Mouse (Mus musculus) intestine, embryonic 15.5 days (tissue): ENCODE results near the gene Fcf1. TPM values are rescaled to one million over a fixed set of nuclear protein-coding genes. Genes with fewer than 3 reads are reported as not detected.

Experiments
- ATAC-seq: fragments of 200-750 bp; cut with Nextera tagmentation; 2 replicates; pipeline ENCODE4 v1.8.0; 2017; ENCODE audit warnings: moderate TSS enrichment, moderate library complexity
- H3K27ac ChIP-seq: fragments of 300-500 bp; sonication (generic); 2 replicates; pipeline ENCODE4 v1.5.1; 2015; ENCODE audit warnings: mild to moderate bottlenecking, inconsistent platforms
- H3K27me3 ChIP-seq: fragments of 300-500 bp; sonication (generic); replicated peaks from 2 replicates; pipeline ENCODE4 v1.6.1; 2015; ENCODE audit warnings: inconsistent platforms
- H3K36me3 ChIP-seq: fragments of 300-500 bp; sonication (generic); 2 replicates; pipeline ENCODE4 v1.6.1; 2015; ENCODE audit warnings: inconsistent platforms
- H3K4me1 ChIP-seq: fragments of 300-500 bp; sonication (generic); replicated peaks from 2 replicates; pipeline ENCODE4 v1.6.1; 2015; ENCODE audit warnings: inconsistent platforms
- H3K4me2 ChIP-seq: fragments of 300-500 bp; sonication (generic); replicated peaks from 2 replicates; pipeline ENCODE4 v1.6.1; 2015; ENCODE audit warnings: mild to moderate bottlenecking, inconsistent platforms
- H3K4me3 ChIP-seq: fragments of 300-500 bp; sonication (generic); replicated peaks from 2 replicates; pipeline ENCODE4 v1.5.1; 2015; ENCODE audit warnings: inconsistent platforms
- H3K9ac ChIP-seq: fragments of 300-500 bp; sonication (generic); 2 replicates; pipeline ENCODE4 v1.6.1; 2015; ENCODE audit warnings: inconsistent platforms
- H3K9me3 ChIP-seq: fragments of 300-500 bp; sonication (generic); 2 replicates; pipeline ENCODE4 v1.6.1; 2016; ENCODE audit warnings: inconsistent platforms
- WGBS: fragments of 180-500 bp; shearing (Covaris S2); methylation state at CpG from one replicate; pipeline ENCODE4 v1.1.7; 2015; 5-methylcytosine and 5-hydroxymethylcytosine counted together
- polyA plus RNA-seq: library from polyadenylated mRNA; unstranded; fragments of >200 nt; fragmentation: Nextera tagmentation; extraction: Ambion mirVana; gene quantifications from 2 replicates; pipeline ENCODE4 v1.2.1, GENCODE M21; 2015

Gene Fcf1
- polyA plus RNA-seq, 1 experiment from 2014 or later = 134 TPM

DNA sequence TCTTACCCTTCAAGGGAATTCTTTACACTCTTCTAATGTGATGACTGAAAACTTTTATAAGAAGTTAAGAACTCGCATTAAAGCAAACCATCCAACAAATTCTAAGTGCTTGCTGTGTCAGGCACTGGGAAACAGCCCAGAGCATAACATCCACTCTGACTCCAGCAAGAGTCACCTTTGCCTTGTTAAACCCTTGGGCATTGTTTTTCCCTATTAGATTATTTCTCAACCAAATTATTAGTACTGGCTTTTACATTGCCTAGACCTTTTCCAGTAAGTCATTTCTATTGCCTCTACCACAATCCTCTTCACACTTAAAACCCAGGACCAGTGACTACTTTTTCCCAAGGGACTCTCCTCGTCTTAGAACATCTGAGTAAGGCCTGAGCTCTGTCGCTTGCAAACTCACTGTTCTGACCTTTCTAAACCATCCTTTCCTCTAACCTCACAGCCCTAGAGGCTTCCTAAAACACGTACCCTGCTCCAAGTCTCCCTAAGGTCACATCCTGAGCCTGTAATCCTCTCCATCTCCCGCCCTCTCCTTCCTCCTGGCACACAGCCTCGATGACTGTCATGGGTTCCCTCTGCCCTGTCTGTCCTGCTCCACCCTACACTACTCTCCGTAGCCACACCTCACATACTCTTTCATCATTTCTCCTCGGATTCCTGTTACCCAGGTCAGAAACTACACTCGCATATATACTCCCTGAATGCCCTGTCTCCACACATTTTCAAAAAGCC, 25.7 kb upstream of the Fcf1 start:
- ATAC-seq = no peak
- H3K4me1 ChIP-seq = no peaks in the 10 kb centered on the region
- no peaks in the 10 kb centered on the region for H3K9me3 ChIP-seq
- H3K9ac ChIP-seq = no peak overlapping the region
- H3K4me3 ChIP-seq = no peak overlapping the region
- H3K27me3 ChIP-seq = no peaks in the 10 kb centered on the region
- H3K36me3 ChIP-seq = no peaks in the 10 kb centered on the region; the same call in 1 of the 2 replicates
- 90% methylated on average over 9 of the region's 9 CpGs for WGBS
- H3K27ac ChIP-seq = no peak overlapping the region
- H3K4me2 ChIP-seq = no peak overlapping the region

DNA sequence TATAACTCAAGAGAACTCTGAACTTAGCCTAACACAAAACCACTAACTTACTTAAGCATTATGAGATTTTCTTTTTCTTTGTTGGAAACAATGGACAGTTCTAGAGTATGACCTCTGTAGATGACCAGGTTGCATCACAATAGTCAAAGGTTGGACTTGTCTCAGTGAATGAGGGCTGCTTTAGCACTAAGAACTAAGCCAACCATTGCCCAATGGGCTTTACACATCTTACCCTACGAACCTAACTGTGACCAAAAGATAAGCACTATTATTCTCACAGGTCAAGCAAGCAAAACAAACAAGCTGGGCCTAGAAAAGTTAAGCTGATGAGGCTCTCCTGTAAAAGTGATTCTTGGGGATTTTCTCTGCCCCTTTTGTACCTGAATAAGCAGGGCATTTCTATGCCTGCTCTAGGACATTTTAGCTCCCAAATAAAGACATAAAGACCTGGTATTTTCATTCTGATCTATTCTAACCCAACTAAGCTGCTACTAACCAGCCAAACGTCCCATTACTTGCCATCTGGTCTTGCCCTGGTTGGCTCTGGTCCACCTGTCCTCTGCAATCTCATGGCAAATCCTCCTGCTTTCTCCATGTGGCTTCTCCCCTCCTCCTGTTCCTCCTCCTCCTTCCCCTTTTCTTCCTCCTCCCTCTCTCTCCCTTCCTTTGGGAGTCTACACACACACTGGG, 22.7 kb upstream of the Fcf1 start:
- Histone ChIP-seq H3K4me1 (no peaks in the 10 kb centered on the region), H3K36me3 (no peaks in the 10 kb centered on the region), H3K9me3 (no peaks in the 10 kb centered on the region), H3K4me2 (no peak overlapping the region), H3K4me3 (no peak overlapping the region), H3K27ac (no peak overlapping the region), H3K9ac (no peak overlapping the region), H3K27me3 (no peaks in the 10 kb centered on the region)
- 65% methylated on average over 2 of the region's 2 CpGs for WGBS
- no peak for ATAC-seq

DNA sequence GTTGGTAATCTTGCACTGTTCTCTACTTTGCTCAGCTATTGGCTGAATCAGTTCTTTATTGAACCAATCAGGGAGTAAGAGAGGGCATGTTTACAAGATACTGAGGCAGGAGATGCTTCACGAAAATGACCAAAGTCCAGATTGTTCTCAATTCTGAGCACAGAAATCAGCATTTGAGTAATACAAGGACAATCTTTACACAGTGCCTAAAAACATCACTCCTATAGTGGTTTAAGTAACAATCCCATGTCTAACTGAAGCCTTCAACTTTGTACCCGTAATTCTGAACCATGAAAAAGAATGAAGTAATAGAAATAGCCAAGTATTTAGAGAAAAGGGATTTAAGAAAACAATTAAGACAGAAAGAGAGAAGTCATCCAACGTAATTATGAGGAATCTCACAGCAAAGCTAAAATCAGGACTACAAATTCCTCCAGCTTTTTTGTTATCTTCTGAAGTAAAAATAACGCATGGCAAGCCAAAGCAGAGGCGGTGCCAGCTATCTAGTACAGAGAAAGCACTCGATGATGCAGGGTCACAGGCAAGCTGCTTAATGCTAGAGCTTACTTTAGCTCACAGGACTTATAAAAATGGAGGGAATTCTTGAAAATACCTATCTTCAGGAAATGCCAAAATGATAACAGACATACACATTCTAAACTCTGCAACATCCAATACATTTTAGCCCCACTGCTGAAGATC, 22.0 kb upstream of the Fcf1 start:
- H3K9me3 ChIP-seq = no peaks in the 10 kb centered on the region
- 92% methylated on average over 6 of the region's 6 CpGs for WGBS
- no peaks in the 10 kb centered on the region for H3K27me3 ChIP-seq
- H3K4me3 ChIP-seq = no peak overlapping the region
- H3K4me1 ChIP-seq = no peaks in the 10 kb centered on the region
- no peak for ATAC-seq
- no peak overlapping the region for H3K4me2 ChIP-seq
- H3K27ac ChIP-seq = no peak overlapping the region
- no peak overlapping the region for H3K9ac ChIP-seq
- H3K36me3 ChIP-seq = no peaks in the 10 kb centered on the region

DNA sequence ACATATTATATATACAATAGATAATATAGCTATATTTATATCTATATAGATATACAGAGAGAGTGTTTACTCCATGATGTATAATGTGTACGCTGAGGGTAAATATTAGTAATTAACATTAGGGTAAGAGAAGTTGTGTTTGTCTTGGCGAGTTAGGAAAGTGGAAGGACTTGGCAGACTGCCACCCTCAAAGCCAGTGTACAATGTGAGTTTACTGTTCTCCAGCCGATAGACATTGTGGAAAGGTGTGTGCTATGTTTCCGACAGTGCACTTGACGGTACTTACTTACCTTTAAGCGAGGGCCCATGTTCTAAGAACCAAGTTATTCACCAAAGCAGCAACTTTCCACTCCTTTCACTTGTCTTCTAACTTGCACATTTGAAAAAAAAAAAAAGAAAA, 19.9 kb upstream of the Fcf1 start:
- Histone ChIP-seq H3K9ac (no peak overlapping the region), H3K4me1 (no peaks in the 10 kb centered on the region), H3K9me3 (no peaks in the 10 kb centered on the region), H3K27ac (no peak overlapping the region), H3K27me3 (no peaks in the 10 kb centered on the region), H3K4me2 (no peak overlapping the region), H3K4me3 (no peak overlapping the region), H3K36me3 (no peaks in the 10 kb centered on the region)
- ATAC-seq = no peak
- WGBS = 73% methylated on average over 6 of the region's 6 CpGs

DNA sequence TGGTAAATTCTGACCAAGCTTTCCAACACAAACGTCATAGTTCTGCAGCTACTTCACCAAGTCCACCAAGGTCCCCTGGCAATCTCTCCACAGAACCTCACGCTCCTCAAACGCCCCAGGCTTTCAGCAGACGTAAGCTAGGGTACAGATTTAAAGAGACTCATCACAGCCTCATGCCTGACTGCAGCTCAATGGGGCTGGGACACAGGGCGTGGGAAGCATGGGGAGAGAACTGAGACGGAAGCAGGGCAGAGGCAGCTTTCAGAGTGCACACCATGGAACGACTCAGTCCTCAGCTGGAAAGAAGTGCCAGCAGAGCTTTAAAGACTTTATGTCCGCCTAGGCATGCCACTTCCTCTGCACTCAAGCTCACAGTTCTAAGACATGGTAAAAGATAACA, 19.2 kb upstream of the Fcf1 start:
- WGBS = 77% methylated on average over 8 of the region's 8 CpGs
- H3K27ac ChIP-seq = no peak overlapping the region
- H3K4me1 ChIP-seq = no peaks in the 10 kb centered on the region
- no peak overlapping the region for H3K4me2 ChIP-seq
- H3K9me3 ChIP-seq = no peaks in the 10 kb centered on the region
- no peaks in the 10 kb centered on the region for H3K36me3 ChIP-seq
- no peak overlapping the region for H3K4me3 ChIP-seq
- no peak overlapping the region for H3K9ac ChIP-seq
- ATAC-seq = no peak
- H3K27me3 ChIP-seq = no peaks in the 10 kb centered on the region

DNA sequence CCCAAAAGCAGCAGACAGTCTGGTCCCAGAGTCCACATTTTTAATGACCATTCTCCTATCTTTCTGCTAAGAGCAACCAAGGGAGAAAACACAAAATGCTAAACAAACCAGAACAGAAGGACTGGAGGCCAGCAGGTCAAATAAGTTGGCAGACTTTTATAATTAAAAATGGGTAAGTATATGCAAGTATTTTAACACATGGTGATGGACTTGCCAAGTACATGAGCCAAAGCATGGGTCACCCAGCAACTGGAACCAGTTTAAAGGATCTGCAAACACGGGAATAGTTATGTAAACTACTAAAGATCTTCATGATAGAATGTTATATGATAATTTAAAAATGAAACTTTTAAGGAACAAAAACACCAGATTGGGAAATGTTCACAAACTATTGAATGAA, 18.3 kb upstream of the Fcf1 start:
- Histone ChIP-seq H3K4me2 (no peak overlapping the region), H3K27ac (no peak overlapping the region), H3K9me3 (no peaks in the 10 kb centered on the region), H3K27me3 (no peaks in the 10 kb centered on the region), H3K4me3 (no peak overlapping the region), H3K4me1 (no peaks in the 10 kb centered on the region), H3K36me3 (no peaks in the 10 kb centered on the region), H3K9ac (no peak overlapping the region)
- 59% methylated on average over 1 of the region's 1 CpGs for WGBS
- no peak for ATAC-seq

DNA sequence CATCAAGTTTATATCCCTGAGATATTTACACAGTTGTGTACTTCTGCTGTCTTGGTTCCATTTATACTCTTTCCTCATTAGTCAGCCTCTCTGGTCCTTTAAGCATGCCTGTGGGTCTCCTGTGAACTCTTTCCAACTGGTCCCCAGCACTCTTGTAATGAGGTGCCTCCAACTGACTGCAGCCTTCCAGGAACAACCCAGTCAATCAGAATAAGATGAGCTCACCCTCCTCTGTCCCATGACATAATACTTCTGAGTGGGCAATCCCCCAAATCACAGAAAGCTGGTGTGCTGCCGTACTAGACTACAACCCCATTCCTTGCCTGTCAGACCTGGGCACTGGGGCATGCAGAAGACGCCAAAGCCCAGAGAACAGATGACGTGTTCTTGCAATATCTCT, 14.4 kb upstream of the Fcf1 start:
- Histone ChIP-seq H3K4me3 (no peak overlapping the region), H3K36me3 (no peaks in the 10 kb centered on the region), H3K9me3 (no peaks in the 10 kb centered on the region), H3K27me3 (no peaks in the 10 kb centered on the region), H3K4me1 (no peaks in the 10 kb centered on the region), H3K4me2 (no peak overlapping the region), H3K9ac (no peak overlapping the region), H3K27ac (no peak overlapping the region)
- WGBS = 97% methylated on average over 3 of the region's 3 CpGs
- ATAC-seq = no peak

DNA sequence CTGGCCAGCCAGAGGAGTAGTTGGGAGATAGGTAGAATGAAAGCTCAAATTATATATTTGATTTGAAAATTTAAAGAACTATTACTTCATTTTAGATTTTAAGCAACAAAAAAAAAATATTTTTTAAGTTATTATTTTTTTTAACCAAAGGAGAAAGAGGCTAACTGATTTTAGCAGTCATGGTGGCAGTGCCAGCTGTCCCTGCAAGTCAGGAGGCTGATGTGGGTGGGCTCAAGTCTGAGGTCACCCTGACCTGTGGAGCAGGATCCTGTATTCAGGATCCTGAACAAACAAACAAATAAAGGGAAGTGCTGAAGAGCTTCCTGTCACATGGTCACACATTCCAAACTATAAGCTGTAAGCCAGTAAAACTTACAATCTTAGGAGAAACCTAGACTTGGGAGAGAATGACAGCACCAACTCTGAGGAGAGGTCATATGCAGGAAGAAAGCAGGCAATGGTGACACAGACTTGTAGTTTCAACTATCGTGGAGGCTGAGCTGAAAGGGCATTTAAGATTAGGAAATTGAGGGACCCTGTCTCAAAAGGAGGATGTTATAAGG, 11.8 kb upstream of the Fcf1 start:
- H3K9me3 ChIP-seq = no peaks in the 10 kb centered on the region
- WGBS = 69% methylated on average over 1 of the region's 1 CpGs
- H3K9ac ChIP-seq = no peak overlapping the region
- H3K36me3 ChIP-seq = no peaks in the 10 kb centered on the region
- no peaks in the 10 kb centered on the region for H3K4me1 ChIP-seq
- ATAC-seq = no peak
- no peak overlapping the region for H3K4me3 ChIP-seq
- H3K27ac ChIP-seq = no peak overlapping the region
- H3K27me3 ChIP-seq = no peaks in the 10 kb centered on the region
- no peak overlapping the region for H3K4me2 ChIP-seq

DNA sequence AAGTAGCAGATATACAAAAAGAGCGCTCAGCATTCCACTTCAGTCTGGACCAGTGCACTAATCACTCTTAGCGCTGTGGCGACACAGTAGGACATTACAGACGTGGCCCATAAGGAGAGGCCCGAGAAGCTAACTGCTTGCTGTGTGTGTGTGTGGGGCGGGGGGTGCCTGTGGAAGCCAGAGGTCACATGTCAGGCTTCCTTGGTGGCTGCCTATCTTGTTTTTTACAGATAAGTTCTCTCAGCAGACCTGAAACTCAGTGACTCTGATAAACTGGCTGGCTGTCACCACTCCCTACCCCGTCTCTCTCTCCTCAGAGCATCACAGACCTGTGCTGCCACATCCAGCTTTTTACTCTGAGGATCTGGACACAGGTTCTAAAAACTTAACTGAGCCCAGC, 8.1 kb upstream of the Fcf1 start:
- Histone ChIP-seq H3K4me1 (no peaks in the 10 kb centered on the region), H3K4me2 (no peak overlapping the region), H3K36me3 (no peaks in the 10 kb centered on the region), H3K27ac (no peak overlapping the region), H3K9ac (no peak overlapping the region), H3K9me3 (no peaks in the 10 kb centered on the region), H3K27me3 (no peaks in the 10 kb centered on the region), H3K4me3 (no peak overlapping the region)
- WGBS = 75% methylated on average over 7 of the region's 7 CpGs
- peak; percentile 61; the same call in 1 of the 2 replicates for ATAC-seq

DNA sequence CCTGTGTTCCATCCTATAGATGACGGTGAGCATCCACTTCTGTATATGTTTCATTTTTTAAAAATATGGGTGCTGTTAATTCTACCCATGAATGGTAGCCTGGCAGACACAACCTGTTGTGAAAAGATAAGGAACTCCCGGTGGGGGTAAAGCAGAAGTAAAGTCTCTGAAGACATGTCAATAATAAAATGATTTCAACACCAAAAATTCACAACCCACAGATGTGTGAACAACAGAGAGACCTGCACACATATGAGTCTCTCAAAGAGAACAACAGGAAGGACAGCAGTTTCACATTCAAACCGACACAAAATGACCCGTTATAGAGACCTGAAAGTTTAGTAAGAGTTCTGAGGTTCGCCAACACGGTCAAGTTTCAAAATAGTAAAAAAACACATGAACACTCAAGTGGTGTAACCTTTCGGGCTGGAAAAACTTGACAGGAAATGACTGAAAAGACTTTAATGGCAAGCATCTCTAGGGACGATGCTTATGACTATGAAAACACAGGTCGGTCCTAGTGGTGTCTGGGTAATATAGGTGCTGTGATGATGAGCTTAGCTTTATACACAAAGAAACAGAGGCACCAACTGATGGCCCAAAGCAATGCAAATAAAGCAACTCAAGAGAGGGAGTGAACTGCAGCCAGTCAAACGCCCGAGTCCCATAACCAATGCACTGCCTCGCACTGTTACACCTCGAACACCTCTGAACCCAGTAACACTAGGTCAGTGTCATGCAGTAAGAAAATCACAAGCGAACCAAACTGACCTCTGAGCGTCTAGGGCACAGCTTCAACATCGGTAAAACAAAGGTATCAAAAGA, 1.7 kb upstream of the Fcf1 start:
- Histone ChIP-seq H3K4me1 (peaks cover 13% of the 10 kb centered on the region), H3K27ac (no peak overlapping the region), H3K9ac (peak overlapping the region; percentile 64), H3K9me3 (no peaks in the 10 kb centered on the region), H3K36me3 (peaks cover 8% of the 10 kb centered on the region; the same call in 1 of the 2 replicates), H3K4me3 (peak overlapping the region; percentile 60; the same call in 1 of the 2 replicates), H3K27me3 (no peaks in the 10 kb centered on the region), H3K4me2 (peak overlapping the region; percentile 88)
- 75% methylated on average over 16 of the region's 16 CpGs for WGBS
- ATAC-seq = no peak

DNA sequence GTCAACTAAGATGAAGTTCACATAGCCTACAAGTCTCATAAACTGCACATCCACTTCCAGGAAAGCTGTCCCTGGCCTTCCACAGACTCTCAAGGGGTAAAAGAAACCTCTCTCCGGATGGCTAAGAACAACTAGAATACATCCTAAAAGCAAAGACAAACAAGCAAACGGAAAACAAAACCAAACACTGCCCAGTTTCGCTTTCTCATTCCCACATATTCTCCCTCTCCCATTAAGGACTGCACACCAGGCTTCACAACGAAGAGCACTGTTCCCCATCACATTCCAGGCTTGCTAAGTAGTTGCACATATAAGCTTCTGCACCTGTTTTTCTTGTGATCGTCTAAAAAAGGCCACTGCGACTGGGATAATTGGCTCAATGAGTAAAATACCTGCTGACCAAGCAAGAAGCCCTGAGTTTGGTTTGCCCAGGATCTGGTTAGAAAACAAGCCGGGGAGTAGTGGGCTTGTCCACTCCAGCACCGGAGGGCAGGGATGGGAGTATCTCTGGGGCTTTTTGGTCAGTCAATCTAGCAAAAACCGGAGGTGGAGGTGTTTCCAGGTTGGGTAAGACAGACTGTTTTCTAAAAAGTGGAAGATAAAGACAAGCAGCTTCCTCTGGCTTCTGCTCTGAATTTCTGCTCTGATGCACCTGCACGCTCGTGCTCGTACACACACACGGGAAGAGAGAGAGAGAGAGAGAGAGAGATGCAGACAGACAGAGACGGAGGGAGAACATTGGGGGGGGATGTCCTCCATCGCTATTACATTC, 855 bp upstream of the Fcf1 start:
- H3K36me3 ChIP-seq = peaks cover 14% of the 10 kb centered on the region
- 19% methylated on average over 15 of the region's 15 CpGs for WGBS
- H3K4me1 ChIP-seq = peaks cover 13% of the 10 kb centered on the region
- peak overlapping the region; percentile 88 for H3K4me2 ChIP-seq
- peak overlapping the region; percentile 64 for H3K9ac ChIP-seq
- ATAC-seq = no peak
- no peak overlapping the region for H3K27ac ChIP-seq
- H3K9me3 ChIP-seq = no peaks in the 10 kb centered on the region
- no peaks in the 10 kb centered on the region for H3K27me3 ChIP-seq
- H3K4me3 ChIP-seq = peak overlapping the region; percentile 60
